Mouse (Mus musculus) thymus, adult 2 months (tissue): ENCODE data around the gene Lrrc10b.

ENCODE experiments used
- CTCF ChIP-seq: fragments of 200-500 bp; IDR thresholded peaks from 2 replicates; pipeline ENCODE4 v1.5.1; 2012; ENCODE audit warnings: mild to moderate bottlenecking, control low read depth, low read length, moderate library complexity, borderline replicate concordance; ENCODE audit not compliant: control insufficient read depth, poor library complexity, insufficient read depth; ENCODE audit errors: extremely low read depth
- POLR2A ChIP-seq: fragments of 200-500 bp; IDR thresholded peaks from 2 replicates; pipeline ENCODE4 v1.6.1; 2012; ENCODE audit warnings: mild to moderate bottlenecking, low read length, control low read depth, moderate library complexity; ENCODE audit not compliant: control insufficient read depth, poor library complexity, insufficient read depth; ENCODE audit errors: extremely low read depth

GRCm38 (mm10) chr19:10437521-10437920 lies 19.8 kb downstream of the Lrrc10b start:
- TF ChIP-seq CTCF (no peak), POLR2A (no peak)
